Mouse (Mus musculus) heart, postnatal 10 days (tissue): ENCODE measurements around the gene Spata9. TPM values are rescaled to one million over a fixed set of nuclear protein-coding genes. Genes with fewer than 3 reads are reported as not detected.

Experiments
- DNase-seq, 2 experiments: peaks; one replicate each; pipeline ENCODE4 v3.0.0; 2021
- intact Hi-C: fragments of 180-260 bp; cut with DNase I; formaldehyde crosslinking; loops from one replicate; pipeline ENCODE4 v1.15.1; 2025
- total RNA-seq, 2 experiments: library from RNA; stranded (reverse); gene quantifications; 2 replicates each; pipeline ENCODE4 v1.2.3; 2021

The Spata9 gene
- total RNA-seq, 2 experiments from 2014 or later: not detected

DNA sequence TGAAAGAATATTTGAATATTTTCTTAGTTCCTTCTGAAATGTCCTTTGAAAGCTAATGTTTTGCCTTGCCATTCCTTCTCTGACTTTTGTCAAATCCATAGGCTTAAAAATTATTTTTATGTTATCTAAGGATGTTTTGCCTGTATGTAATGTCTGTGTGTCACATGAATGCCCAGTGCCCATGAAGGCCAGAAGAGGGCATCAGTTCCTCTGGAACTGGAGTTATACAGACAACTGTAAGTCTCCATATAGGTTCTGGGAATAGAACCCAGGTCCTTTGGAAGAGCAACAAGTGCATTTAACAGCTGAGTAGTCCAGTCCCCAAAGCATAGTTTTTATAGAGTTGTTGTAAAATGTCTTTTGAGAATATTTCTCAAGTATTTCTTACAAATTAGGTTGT lies 15.0 kb downstream of the Spata9 start:
- no peak for DNase-seq
- intact Hi-C loops: no loop called here

DNA sequence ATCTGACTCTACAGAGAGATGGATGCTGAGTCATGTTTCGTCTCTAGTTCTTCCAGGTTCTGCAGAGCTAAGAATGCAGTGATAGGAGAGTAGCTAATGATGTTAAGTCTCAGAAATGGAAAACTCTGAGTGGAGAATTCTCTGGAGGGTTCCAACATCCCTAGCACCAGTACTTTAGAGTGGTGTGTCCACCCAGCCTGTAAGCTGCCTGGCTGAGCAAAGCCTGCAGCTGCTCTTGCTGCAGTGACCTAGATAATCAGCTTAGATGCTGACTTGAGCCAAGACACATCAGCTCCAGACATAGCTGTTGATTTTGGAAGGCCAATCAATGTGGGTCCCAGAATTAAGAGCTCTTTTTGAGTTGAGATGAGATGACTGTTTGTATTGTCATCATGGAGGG lies 21.1 kb downstream of the Spata9 start:
- intact Hi-C loops: no loop called here
- peak; percentile 48 for DNase-seq

DNA sequence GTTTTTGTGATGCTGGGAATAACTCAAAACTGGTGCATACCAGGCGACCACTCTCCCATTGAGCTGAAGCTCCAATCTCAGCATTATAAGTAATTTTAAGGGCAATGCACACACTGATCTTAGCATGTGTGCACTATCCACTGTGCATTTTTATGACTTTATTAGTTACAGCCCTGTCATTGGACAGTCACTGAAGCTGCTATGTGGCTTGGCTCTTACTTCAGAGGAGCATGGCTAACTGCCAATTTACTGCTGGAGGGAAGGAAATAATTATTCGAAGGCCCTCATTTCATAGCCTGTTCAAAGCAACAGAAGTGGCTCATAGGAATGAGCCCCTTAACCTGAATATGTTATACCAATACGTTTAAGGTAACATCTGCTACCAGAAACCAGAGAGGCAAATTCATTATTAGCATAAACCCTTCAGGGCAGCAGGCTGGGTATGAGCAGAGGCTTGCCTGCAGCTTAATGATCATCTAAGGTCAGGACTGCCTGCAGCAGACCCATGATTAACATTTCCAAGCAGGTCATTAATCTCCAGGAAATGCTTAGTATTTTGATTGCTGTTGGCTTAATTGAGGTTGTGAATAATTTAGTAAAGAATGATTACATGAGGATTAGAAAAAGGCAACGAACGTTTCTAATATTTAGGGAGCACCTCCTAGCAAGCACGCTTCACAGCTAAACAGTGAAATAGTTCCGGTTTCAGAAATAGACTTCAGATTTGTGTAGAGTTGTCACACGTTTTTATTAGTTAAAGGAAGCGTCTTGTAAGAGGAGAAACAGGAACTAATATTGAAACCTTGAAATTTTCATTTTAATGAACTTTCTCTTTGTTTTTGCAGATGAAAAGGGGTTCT lies 25.4 kb downstream of the Spata9 start:
- peak; percentile 43 to 52 for DNase-seq
- intact Hi-C loops: no loop called here

DNA sequence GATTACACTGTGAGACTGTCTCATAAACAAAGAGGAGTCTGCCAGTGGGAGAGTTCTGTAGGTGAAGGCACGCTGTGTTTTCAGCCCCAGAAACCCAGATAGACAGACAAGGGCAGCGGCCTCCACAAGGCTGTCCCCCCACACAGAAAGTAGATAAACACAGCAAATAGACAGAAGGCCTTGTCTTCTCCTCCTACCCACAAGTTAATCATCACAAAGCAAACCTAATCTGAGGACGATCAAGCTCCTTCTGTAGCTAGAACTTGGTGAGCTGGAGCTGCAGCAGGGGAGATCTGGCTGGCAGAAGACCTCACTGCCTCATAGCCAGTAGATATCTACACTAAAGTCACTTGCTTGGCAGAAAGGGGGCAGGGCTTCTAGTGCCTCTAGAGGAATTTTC lies 36.3 kb downstream of the Spata9 start:
- DNase-seq: no peak
- intact Hi-C loops: no loop called here

DNA sequence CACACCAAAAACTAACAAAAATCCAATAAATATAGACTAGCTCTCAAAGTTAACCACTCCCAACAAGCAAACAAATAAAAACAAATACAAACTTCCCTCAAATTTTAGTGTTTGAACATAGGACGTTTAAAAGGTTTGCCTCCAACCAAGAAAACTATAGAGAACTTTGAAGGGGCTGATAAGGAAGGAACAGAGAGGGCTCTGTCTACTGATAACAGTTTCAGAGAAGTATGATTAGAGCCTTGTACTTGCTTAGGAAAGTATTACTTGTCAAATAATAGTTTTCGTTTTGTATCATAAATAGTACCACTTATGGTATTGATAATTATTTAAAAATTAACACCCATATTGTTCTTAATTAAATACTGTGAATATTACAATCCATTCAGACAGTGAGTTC lies 47.6 kb downstream of the Spata9 start:
- intact Hi-C loops: no loop called here
- no peak for DNase-seq

DNA sequence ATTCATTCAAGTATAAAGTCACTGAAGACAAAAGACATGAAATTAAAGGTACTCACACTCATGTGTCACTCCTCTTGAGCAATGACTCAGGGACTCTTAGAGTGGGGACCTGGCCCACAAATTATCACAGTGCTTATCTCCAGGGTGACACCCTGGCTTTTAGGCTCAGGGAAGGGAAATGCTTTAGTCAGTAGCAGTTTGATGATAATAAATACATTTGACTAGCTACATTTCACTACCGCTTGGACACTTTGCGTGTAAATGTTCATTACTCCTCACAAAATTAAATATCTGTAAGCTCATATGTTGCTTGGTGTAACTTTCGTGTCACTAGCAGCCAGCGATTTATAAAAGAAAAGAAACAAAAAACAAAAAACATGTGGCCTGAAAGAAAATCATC lies 50.5 kb downstream of the Spata9 start:
- intact Hi-C loops: loop anchor here (2.0 to 5.0 kb wide), 2 partner anchors 75 to 135 kb away; partner anchors contain the start of gene Rhobtb3
- peak; percentile 5 to 19 for DNase-seq

DNA sequence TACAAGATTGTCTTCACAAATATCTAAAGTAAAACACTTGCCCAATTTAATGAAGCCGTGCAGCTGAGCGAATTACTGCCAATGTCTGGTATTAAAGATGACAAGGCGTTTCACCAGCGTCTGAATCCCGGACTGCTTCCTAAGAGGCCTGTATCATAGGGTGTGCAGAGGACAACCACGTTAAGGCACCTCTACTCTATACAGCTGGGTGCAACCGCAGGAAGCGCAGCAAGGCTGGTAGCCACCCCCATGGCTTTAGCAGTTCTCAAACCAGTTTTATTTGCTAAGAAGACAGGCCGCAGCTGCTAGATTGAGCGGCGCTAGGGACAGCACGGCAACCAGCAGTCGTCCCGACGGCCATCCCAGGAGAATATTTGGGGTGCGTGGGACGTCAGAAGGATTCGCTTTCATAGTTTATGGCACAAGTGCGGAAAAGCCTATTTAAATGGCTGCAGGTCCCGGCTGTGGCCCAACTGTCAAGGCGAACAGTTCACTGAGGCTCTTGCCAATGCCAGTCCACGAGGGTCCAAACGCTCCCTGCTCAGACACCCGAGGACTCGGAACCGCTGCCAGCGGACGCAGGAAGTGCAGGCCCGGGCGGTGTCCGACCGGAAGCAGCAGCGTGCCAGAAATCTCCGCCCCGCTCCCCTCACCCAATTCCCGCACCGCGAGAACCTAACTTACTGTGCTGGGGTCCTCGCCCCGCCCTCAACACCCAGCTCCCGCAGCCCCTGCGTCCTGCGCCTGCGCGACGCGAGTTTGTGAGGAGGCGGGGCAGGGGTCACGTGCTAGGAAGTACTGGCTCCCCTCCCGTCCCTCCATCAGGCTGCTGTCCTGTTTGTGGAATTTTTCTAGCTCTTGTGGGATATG lies 51.3 kb downstream of the Spata9 start, which contains the start of gene Rfesd:
Gene Rfesd (minus strand): TSS at position 746 of the 870 bp plus-strand sequence.
- peak; percentile 98 to 99 for DNase-seq
- intact Hi-C loops: loop anchor here (2.0 to 5.0 kb wide), 3 partner anchors 75 to 136 kb away; partner anchors contain the start of genes Arsk, Rhobtb3 and Ttc37

DNA sequence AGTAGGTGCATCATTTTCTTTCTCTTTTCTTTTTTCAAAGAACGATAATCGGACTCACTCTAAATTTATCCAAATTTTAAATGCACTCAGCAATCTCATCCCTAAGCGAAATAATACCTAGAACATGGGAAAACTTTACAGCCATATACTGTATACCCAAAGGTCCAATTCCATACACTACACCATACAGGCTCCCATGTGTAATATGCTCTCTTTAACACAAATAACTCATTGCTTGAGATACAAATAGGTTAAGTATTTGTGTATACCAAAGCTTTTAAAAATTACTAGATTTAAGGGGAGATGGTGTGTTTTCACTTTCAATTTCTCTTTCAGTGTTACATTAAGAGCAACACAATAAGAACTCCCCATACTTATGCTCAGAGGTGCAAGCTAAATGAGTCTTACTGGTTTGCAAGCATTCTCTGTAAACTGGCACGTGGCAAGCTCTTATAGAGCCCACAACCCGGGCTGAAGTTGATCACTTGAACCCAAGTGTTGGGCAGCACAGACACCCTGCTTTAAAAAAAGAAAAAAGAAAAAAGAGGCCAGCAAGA lies 52.0 kb downstream of the Spata9 start:
- intact Hi-C loops: loop anchor here (2.0 to 5.0 kb wide), 2 partner anchors 80 to 137 kb away; partner anchors contain the start of genes Arsk and Ttc37
- DNase-seq: peak; percentile 3 to 11

DNA sequence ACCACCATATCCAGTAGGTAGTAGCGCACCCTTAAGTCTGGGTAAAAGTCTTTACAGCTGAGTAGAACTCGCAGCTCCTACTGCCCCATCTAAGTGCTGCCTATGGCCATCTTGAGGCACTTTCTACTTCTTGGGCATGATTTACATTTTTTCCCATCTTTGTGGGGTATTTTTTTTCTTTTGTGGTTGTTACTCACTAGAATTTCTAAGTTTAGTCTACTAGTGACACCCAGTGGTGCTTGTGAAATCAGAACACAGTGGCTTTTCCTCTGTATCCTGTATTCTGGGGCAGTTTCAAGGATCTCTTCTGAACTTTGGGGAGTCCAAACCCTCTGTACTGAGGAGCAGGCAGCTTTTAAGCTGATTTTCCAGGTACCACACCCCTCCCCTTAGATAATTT lies 54.8 kb downstream of the Spata9 start:
- intact Hi-C loops: loop anchor here (5.0 to 10.0 kb wide), 3 partner anchors 219 to 1167 kb away; no protein-coding TSS in a partner anchor
- DNase-seq: peak; percentile 30 to 31

DNA sequence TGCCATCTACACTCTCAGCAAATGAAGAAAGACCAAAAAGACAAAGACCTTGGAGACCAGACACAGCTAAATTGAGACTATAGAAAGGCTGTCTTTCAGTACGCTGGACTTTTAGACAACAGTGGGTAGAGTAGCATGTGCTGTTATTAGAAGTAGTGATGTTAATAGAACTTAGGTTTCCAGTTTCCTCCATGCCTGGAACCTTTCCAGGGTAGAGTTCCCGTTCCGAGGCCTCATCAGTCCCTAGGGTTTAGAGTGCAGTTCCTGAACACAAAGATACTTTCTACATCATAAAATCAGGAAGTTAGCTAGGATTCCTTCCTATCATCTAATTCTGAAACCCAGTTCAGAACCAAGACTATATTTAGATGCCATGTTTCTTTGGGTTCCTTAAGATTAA lies 57.6 kb downstream of the Spata9 start:
- peak; percentile 32 to 36 for DNase-seq

DNA sequence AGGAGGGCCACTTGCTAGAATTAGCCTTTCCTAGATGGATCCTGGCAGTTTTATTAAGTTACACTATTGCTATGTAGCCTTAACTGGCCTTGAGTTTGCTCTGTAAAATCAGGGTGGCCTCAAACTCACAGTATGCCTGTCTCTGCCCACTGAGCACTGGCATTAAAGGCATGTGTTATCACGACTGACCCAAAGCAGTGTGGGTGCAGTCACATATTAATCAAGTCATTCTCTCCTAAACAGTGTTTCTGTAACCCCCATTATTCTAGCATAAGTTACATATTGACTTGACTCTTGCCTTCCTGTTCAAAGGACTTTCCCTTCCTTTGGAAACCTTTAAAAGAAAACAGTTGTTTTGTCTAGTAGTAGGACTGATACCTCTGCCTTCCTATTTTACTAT lies 75.5 kb downstream of the Spata9 start:
- intact Hi-C loops: no loop called here

More for the DNA sequence above, 57.6 kb downstream of the Spata9 start:
- intact Hi-C loops: loop anchor here (5.0 to 10.0 kb wide), 3 partner anchors 222 to 1170 kb away; no protein-coding TSS in a partner anchor

DNA sequence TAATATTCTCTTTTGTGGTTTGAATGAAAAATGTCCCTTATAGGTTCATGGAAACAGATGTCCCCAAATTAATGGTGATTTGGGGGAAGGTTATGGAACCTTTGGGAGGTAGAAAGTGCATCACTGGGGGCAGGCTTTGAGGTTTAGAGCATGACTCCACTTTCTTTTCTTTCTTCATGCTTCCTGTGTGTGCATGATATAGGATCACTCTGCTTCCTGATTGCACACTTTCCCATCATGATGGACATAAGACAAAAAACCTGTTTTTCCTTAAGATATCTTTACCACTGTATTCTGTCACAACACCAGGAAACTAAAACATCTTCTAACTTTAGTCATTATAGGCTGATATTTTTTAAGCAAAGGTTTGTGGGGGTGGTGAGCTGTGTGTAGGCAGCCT lies 78.0 kb downstream of the Spata9 start:
- no peak for DNase-seq
- intact Hi-C loops: no loop called here

More for the DNA sequence above, 75.5 kb downstream of the Spata9 start:
- DNase-seq: no peak

Other genes with a start within 250 kb of the Spata9 start
- gene Glrx, start 127.3 kb upstream of the Spata9 start, total RNA-seq: 10 to 100 TPM; 63.7 TPM
- gene Rhobtb3, start 23.2 kb upstream of the Spata9 start, total RNA-seq: 10 to 100 TPM; 23.9 to 25.9 TPM
- gene Rfesd, start 51.6 kb downstream of the Spata9 start, total RNA-seq: 10 to 100 TPM in 1 of 2 experiments, 1 to 10 TPM in 1; 9.5 to 10.3 TPM
- not detected for gene Gpr150, start 89.8 kb downstream of the Spata9 start, total RNA-seq
- gene Arsk, start 131.5 kb downstream of the Spata9 start, total RNA-seq: 1 to 10 TPM; 3.9 to 4.3 TPM
- gene Ttc37, start 131.6 kb downstream of the Spata9 start, total RNA-seq: 10 to 100 TPM; 14.9 to 15.4 TPM